Mouse (Mus musculus) cerebellum, adult 2 months (tissue): ENCODE data around the gene Cfap161.

ENCODE experiments used
- CTCF ChIP-seq: fragments of 200-500 bp; IDR thresholded peaks from 2 replicates; pipeline ENCODE4 v1.5.1; 2011; ENCODE audit warnings: low read depth, mild to moderate bottlenecking, control low read depth, low read length, moderate library complexity, borderline replicate concordance; ENCODE audit not compliant: insufficient read depth
- POLR2A ChIP-seq: fragments of 200-500 bp; IDR thresholded peaks from 2 replicates; pipeline ENCODE4 v1.6.1; 2011; ENCODE audit warnings: low read length, control low read depth, borderline replicate concordance; ENCODE audit not compliant: insufficient read depth

DNA sequence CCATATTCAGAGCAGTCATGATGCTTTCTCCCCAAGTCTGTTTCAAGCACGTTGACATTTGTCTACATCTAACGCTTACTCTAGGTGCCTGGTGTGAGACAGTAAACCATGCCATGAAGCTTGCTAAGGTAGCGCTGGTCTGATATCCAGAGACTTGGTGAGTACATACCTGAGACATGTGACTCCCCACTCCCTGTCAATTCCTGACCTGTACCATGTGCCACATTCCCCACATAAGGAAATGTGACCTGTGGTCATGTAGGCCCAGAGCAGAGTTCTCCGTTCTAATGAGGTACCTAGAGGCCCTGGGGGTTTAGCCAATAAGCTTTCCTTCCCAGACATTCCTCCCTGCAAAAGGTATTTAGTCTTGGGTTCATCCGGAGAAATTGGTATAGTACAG, 22.2 kb upstream of the Cfap161 start:
- TF ChIP-seq POLR2A: no peak
- no peak for TF ChIP-seq CTCF
